Mouse (Mus musculus): Measurements from ENCODE around the gene Sema4d. TPM values are rescaled to one million over a fixed set of nuclear protein-coding genes. Genes with fewer than 3 reads are reported as not detected.
"Not testable (repeated sequence)": the region's sequence is repeated elsewhere in the genome, so short reads cannot be mapped to it uniquely, and the experiment has no call there.

Sema4d gene
- polyA plus RNA-seq, 1 experiment from 2014 or later, result 7.1 TPM

- Histone ChIP-seq H3K9me3 (no peaks in the 10 kb centered on the region), H3K36me3 (peaks cover 95% of the 10 kb centered on the region), H3K9ac (no peak overlapping the region), H3K4me2 (replicated peaks) (no peak overlapping the region), H3K4me1 (no peaks in the 10 kb centered on the region), H3K27ac (no peak overlapping the region), H3K4me3 (no peak overlapping the region), H3K27me3 (no peaks in the 10 kb centered on the region)
- ATAC-seq (ENCODE audit: insufficient number of reproducible peaks, insufficient read depth, low FRiP score, low TSS enrichment), result no peak
- WGBS, result 82% methylated on average over 5 of the region's 5 CpGs
Observed at GRCm38 (mm10) chr13:51681076-51681475, 112.5 kb downstream of the Sema4d start.

GRCm38 (mm10) chr13:51679332-51679731, 114.2 kb downstream of the Sema4d start:
- WGBS, result 84% methylated on average over 4 of the region's 4 CpGs

GRCm38 (mm10) chr13:51678687-51679086, 114.9 kb downstream of the Sema4d start:
- no peak overlapping the region for H3K9ac ChIP-seq
- ATAC-seq (ENCODE audit: insufficient number of reproducible peaks, insufficient read depth, low FRiP score, low TSS enrichment), result no peak
- H3K27ac ChIP-seq, result no peak overlapping the region
- no peaks in the 10 kb centered on the region for H3K27me3 ChIP-seq
- no peak overlapping the region for H3K4me2 ChIP-seq (replicated peaks)
- 93% methylated on average over 6 of the region's 6 CpGs for WGBS
- H3K9me3 ChIP-seq, result no peaks in the 10 kb centered on the region
- peaks cover 98% of the 10 kb centered on the region for H3K36me3 ChIP-seq
- no peak overlapping the region for H3K4me3 ChIP-seq
- H3K4me1 ChIP-seq, result no peaks in the 10 kb centered on the region

More at GRCm38 (mm10) chr13:51679332-51679731, 114.2 kb downstream of the Sema4d start:
- peaks cover 96% of the 10 kb centered on the region for H3K36me3 ChIP-seq
- no peaks in the 10 kb centered on the region for H3K27me3 ChIP-seq
- no peak for ATAC-seq (ENCODE audit: insufficient number of reproducible peaks, insufficient read depth, low FRiP score, low TSS enrichment)
- H3K9me3 ChIP-seq, result no peaks in the 10 kb centered on the region
- H3K4me1 ChIP-seq, result no peaks in the 10 kb centered on the region
- H3K4me3 ChIP-seq, result no peak overlapping the region
- no peak overlapping the region for H3K4me2 ChIP-seq (replicated peaks)
- no peak overlapping the region for H3K27ac ChIP-seq
- H3K9ac ChIP-seq, result no peak overlapping the region

- 90% methylated on average over 7 of the region's 7 CpGs for WGBS
Observed at GRCm38 (mm10) chr13:51677630-51678185, 115.8 kb downstream of the Sema4d start.

GRCm38 (mm10) chr13:51677041-51677440, 116.5 kb downstream of the Sema4d start:
- no peak for ATAC-seq (ENCODE audit: insufficient number of reproducible peaks, insufficient read depth, low FRiP score, low TSS enrichment)
- Histone ChIP-seq H3K27ac (no peak overlapping the region), H3K4me1 (no peaks in the 10 kb centered on the region), H3K36me3 (peaks cover 90% of the 10 kb centered on the region), H3K4me2 (replicated peaks) (no peak overlapping the region), H3K9me3 (no peaks in the 10 kb centered on the region), H3K4me3 (no peak overlapping the region), H3K27me3 (no peaks in the 10 kb centered on the region), H3K9ac (no peak overlapping the region)
- WGBS, result 97% methylated on average over 12 of the region's 12 CpGs

More at GRCm38 (mm10) chr13:51677630-51678185, 115.8 kb downstream of the Sema4d start:
- H3K27ac ChIP-seq, result no peak overlapping the region
- ATAC-seq (ENCODE audit: insufficient number of reproducible peaks, insufficient read depth, low FRiP score, low TSS enrichment), result no peak
- H3K27me3 ChIP-seq, result no peaks in the 10 kb centered on the region
- peaks cover 97% of the 10 kb centered on the region for H3K36me3 ChIP-seq
- H3K4me1 ChIP-seq, result no peaks in the 10 kb centered on the region
- no peak overlapping the region for H3K4me3 ChIP-seq
- H3K9me3 ChIP-seq, result no peaks in the 10 kb centered on the region
- no peak overlapping the region for H3K9ac ChIP-seq
- no peak overlapping the region for H3K4me2 ChIP-seq (replicated peaks)

- no peaks in the 10 kb centered on the region for H3K4me1 ChIP-seq
- 88% methylated on average over 4 of the region's 4 CpGs for WGBS
- ATAC-seq (ENCODE audit: insufficient number of reproducible peaks, insufficient read depth, low FRiP score, low TSS enrichment), result no peak
- H3K27me3 ChIP-seq, result no peaks in the 10 kb centered on the region
- no peak overlapping the region for H3K4me2 ChIP-seq (replicated peaks)
- no peak overlapping the region for H3K27ac ChIP-seq
- H3K4me3 ChIP-seq, result no peak overlapping the region
- peaks cover 89% of the 10 kb centered on the region for H3K36me3 ChIP-seq
- no peak overlapping the region for H3K9ac ChIP-seq
- H3K9me3 ChIP-seq, result no peaks in the 10 kb centered on the region
Observed at GRCm38 (mm10) chr13:51676641-51677040, 116.9 kb downstream of the Sema4d start.

GRCm38 (mm10) chr13:51668195-51668594, 125.4 kb downstream of the Sema4d start:
- not testable (repeated sequence) for H3K4me3 ChIP-seq; H3K27ac ChIP-seq; ATAC-seq (ENCODE audit: insufficient number of reproducible peaks, insufficient read depth, low FRiP score, low TSS enrichment); H3K9me3 ChIP-seq; H3K27me3 ChIP-seq; H3K4me1 ChIP-seq; H3K4me2 ChIP-seq (replicated peaks); H3K9ac ChIP-seq
- WGBS, result 90% methylated on average over 12 of the region's 12 CpGs
- peaks cover 80% of the 10 kb centered on the region for H3K36me3 ChIP-seq

GRCm38 (mm10) chr13:51663561-51663960, 130.0 kb downstream of the Sema4d start:
- no peak overlapping the region for H3K4me3 ChIP-seq
- no peak for ATAC-seq (ENCODE audit: insufficient number of reproducible peaks, insufficient read depth, low FRiP score, low TSS enrichment)
- H3K27ac ChIP-seq, result no peak overlapping the region
- H3K4me1 ChIP-seq, result no peaks in the 10 kb centered on the region
- WGBS, result 93% methylated on average over 2 of the region's 2 CpGs
- H3K9me3 ChIP-seq, result no peaks in the 10 kb centered on the region
- H3K27me3 ChIP-seq, result no peaks in the 10 kb centered on the region
- H3K4me2 ChIP-seq (replicated peaks), result no peak overlapping the region
- no peak overlapping the region for H3K9ac ChIP-seq
- H3K36me3 ChIP-seq, result peaks cover 87% of the 10 kb centered on the region

- no peaks in the 10 kb centered on the region for H3K4me1 ChIP-seq
- 98% methylated on average over 7 of the region's 7 CpGs for WGBS
- H3K9ac ChIP-seq, result no peak overlapping the region
- H3K27me3 ChIP-seq, result no peaks in the 10 kb centered on the region
- H3K4me3 ChIP-seq, result no peak overlapping the region
- no peak for ATAC-seq (ENCODE audit: insufficient number of reproducible peaks, insufficient read depth, low FRiP score, low TSS enrichment)
- no peaks in the 10 kb centered on the region for H3K9me3 ChIP-seq
- no peak overlapping the region for H3K27ac ChIP-seq
- no peak overlapping the region for H3K4me2 ChIP-seq (replicated peaks)
- H3K36me3 ChIP-seq, result peaks cover 88% of the 10 kb centered on the region
Observed at GRCm38 (mm10) chr13:51659573-51659972, 134.0 kb downstream of the Sema4d start.

- no peak for ATAC-seq (ENCODE audit: insufficient number of reproducible peaks, insufficient read depth, low FRiP score, low TSS enrichment)
Observed at GRCm38 (mm10) chr13:51658094-51658493, 135.5 kb downstream of the Sema4d start.

GRCm38 (mm10) chr13:51656516-51657235, 136.9 kb downstream of the Sema4d start:
- no peak for ATAC-seq (ENCODE audit: insufficient number of reproducible peaks, insufficient read depth, low FRiP score, low TSS enrichment)
- Histone ChIP-seq H3K4me2 (replicated peaks) (no peak overlapping the region), H3K9me3 (no peaks in the 10 kb centered on the region), H3K36me3 (peaks cover 84% of the 10 kb centered on the region), H3K27me3 (no peaks in the 10 kb centered on the region), H3K27ac (no peak overlapping the region), H3K4me3 (no peak overlapping the region), H3K9ac (no peak overlapping the region), H3K4me1 (no peaks in the 10 kb centered on the region)
- 93% methylated on average over 13 of the region's 13 CpGs for WGBS

More at GRCm38 (mm10) chr13:51658094-51658493, 135.5 kb downstream of the Sema4d start:
- no peaks in the 10 kb centered on the region for H3K4me1 ChIP-seq
- no peak overlapping the region for H3K9ac ChIP-seq
- no peak overlapping the region for H3K4me3 ChIP-seq
- H3K27ac ChIP-seq, result no peak overlapping the region
- WGBS, result 92% methylated on average over 3 of the region's 3 CpGs
- H3K9me3 ChIP-seq, result no peaks in the 10 kb centered on the region
- H3K4me2 ChIP-seq (replicated peaks), result no peak overlapping the region
- H3K27me3 ChIP-seq, result no peaks in the 10 kb centered on the region
- H3K36me3 ChIP-seq, result peaks cover 93% of the 10 kb centered on the region

- Histone ChIP-seq H3K36me3 (peaks cover 60% of the 10 kb centered on the region), H3K9ac (no peak overlapping the region), H3K27me3 (no peaks in the 10 kb centered on the region), H3K27ac (no peak overlapping the region), H3K4me3 (no peak overlapping the region), H3K4me2 (replicated peaks) (no peak overlapping the region), H3K4me1 (peaks cover 8% of the 10 kb centered on the region; the same call in 1 of the 2 replicates), H3K9me3 (no peaks in the 10 kb centered on the region)
- 93% methylated on average over 9 of the region's 9 CpGs for WGBS
- no peak for ATAC-seq (ENCODE audit: insufficient number of reproducible peaks, insufficient read depth, low FRiP score, low TSS enrichment)
Observed at GRCm38 (mm10) chr13:51653961-51654360, 139.6 kb downstream of the Sema4d start.

Measured in embryonic facial prominence, embryonic 12.5 days (tissue).